Mouse (Mus musculus): ENCODE measurements at regions not wholly inside any gene's neighbourhood (a gene's known extent, or its start where the extent isn't known, plus 50 kb on each side); places are given as distances from the start of the nearest gene placed in this dataset.
A peak's percentile ranks its signal among the peaks of the same experiment; 100 is the strongest.

DNA sequence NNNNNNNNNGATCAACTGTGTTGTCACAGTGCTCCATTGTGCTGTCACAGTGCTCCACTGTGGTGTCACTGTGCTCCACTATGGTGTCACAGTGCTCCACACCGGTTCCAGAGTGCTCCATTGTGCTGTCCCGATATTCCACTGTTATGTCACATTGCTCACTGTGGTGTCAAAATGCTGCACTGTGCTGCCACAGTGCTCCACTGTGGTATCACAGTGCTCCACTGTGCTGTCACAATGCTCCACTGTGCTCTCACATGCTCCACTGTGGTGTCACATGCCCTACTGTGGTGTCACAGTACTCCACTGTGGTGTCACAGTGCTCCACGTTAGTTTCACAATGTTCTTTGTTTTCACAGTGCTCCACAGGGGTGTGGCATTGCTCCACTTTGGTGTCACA, 359.3 kb upstream of the Olfr161 start:
- Histone ChIP-seq H3K4me1 (ENCODE audit: control insufficient read depth, insufficient read depth, low read length) (no peaks in the 10 kb centered on the region), H3K4me3 (ENCODE audit: low read depth, low read length) (no peak overlapping the region), H3K27me3 (ENCODE audit: control insufficient read depth, insufficient read depth, low read depth, low read length) (no peaks in the 10 kb centered on the region), H3K9ac (ENCODE audit: low read depth, low read length) (no peak overlapping the region), H3K36me3 (ENCODE audit: control insufficient read depth, insufficient read depth, low read length) (no peaks in the 10 kb centered on the region), H3K27ac (ENCODE audit: low read length) (no peak overlapping the region), H3K9me3 (replicated peaks; ENCODE audit: control insufficient read depth, low read length, poor library complexity, severe bottlenecking) (peaks cover 41% of the 10 kb centered on the region), H3K4me2 (ENCODE audit: low read length) (no peak overlapping the region)
- WGBS, result 75% methylated on average over 3 of the region's 3 CpGs
- ATAC-seq, result peak; percentile 63

DNA sequence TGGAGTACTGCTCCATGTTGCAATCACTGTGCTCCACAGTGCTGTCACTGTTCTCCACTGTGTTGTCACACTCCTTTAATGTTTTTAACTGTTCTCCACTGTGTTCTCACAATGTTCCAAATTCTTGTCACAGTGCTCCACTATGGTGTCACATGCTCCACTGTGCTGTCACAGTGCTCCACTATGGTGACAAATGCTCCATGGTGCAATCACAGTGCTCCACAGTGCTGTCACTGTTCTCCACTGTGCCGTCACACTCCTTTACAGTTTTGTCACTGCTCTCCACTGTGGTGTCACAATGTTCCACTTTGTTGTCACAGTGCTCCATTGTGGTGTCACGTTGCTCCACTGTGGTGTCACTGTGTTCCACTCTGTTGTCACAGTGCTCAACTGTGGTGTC, 358.2 kb upstream of the Olfr161 start:
- peaks cover 41% of the 10 kb centered on the region for H3K9me3 ChIP-seq (replicated peaks; ENCODE audit: control insufficient read depth, low read length, poor library complexity, severe bottlenecking)
- H3K27ac ChIP-seq (ENCODE audit: low read length), result no peak overlapping the region
- H3K4me1 ChIP-seq (ENCODE audit: control insufficient read depth, insufficient read depth, low read length), result no peaks in the 10 kb centered on the region
- no peaks in the 10 kb centered on the region for H3K36me3 ChIP-seq (ENCODE audit: control insufficient read depth, insufficient read depth, low read length)
- H3K9ac ChIP-seq (ENCODE audit: low read depth, low read length), result no peak overlapping the region
- no peak overlapping the region for H3K4me3 ChIP-seq (ENCODE audit: low read depth, low read length)
- no peaks in the 10 kb centered on the region for H3K27me3 ChIP-seq (ENCODE audit: control insufficient read depth, insufficient read depth, low read depth, low read length)
- ATAC-seq, result no peak
- H3K4me2 ChIP-seq (ENCODE audit: low read length), result no peak overlapping the region
- 57% methylated on average over 2 of the region's 2 CpGs for WGBS

DNA sequence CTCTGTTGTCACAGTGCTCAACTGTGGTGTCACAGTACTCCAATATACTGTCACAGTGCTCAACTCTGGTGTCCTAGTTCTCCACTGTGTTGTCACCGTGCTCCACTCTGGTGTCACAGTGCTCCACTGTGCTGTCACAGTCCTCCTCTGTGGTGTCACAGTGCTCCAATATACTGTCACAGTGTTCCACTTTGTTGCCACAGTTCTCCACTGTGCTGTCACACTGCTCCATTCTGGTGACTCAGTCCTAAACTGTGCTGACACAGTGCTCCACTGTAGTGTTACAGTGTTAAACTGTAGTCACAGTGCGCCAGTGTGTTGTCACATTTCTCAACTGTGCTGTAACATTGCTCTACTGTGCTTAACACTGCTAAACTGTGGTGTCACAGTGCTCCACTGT, 356.8 kb upstream of the Olfr161 start:
- Histone ChIP-seq H3K27me3 (ENCODE audit: control insufficient read depth, insufficient read depth, low read depth, low read length) (no peaks in the 10 kb centered on the region), H3K4me2 (ENCODE audit: low read length) (no peak overlapping the region), H3K9me3 (replicated peaks; ENCODE audit: control insufficient read depth, low read length, poor library complexity, severe bottlenecking) (peaks cover 52% of the 10 kb centered on the region), H3K9ac (ENCODE audit: low read depth, low read length) (no peak overlapping the region), H3K27ac (ENCODE audit: low read length) (no peak overlapping the region), H3K36me3 (ENCODE audit: control insufficient read depth, insufficient read depth, low read length) (no peaks in the 10 kb centered on the region), H3K4me3 (ENCODE audit: low read depth, low read length) (no peak overlapping the region), H3K4me1 (ENCODE audit: control insufficient read depth, insufficient read depth, low read length) (no peaks in the 10 kb centered on the region)
- 47% methylated on average over 2 of the region's 2 CpGs for WGBS
- ATAC-seq, result peak; percentile 51

DNA sequence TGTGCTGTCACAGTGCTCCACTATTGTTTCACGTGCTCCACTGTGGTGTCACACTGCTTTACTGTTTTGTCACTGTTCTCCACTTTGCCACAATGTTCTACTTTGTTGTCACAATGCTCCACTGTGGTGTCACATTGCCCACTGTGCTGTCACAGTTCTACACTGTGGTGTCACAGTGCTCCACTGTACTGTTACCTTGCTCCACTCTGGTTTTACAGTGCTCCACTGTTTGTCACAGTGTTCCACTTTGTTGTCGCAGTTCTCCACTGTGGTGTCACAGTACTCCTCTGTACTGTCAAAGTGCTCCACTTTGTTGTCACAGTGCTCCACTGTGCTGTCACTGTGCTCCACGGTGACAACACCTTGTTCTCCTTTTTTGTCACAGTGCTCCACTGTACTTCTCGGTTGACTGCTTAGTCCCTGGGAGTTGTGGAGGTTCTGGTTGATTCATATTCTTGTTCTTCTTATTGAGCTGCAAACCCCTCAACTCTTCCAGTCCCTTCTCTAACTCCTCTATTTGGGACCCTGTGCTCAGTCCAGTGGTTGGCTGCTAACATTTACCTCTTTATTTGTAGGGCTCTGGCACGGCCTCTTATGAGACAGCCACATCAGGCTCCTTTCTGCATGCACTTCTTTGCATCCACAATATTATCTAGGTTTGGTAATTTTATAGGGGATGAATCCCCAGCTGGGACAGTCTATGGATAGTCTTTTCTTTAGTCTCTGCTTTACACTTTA, 349.7 kb upstream of the Olfr161 start:
- Histone ChIP-seq H3K36me3 (ENCODE audit: control insufficient read depth, insufficient read depth, low read length) (no peaks in the 10 kb centered on the region), H3K4me2 (ENCODE audit: low read length) (no peak overlapping the region), H3K9me3 (replicated peaks; ENCODE audit: control insufficient read depth, low read length, poor library complexity, severe bottlenecking) (peaks cover 56% of the 10 kb centered on the region), H3K27me3 (ENCODE audit: control insufficient read depth, insufficient read depth, low read depth, low read length) (no peaks in the 10 kb centered on the region), H3K4me1 (ENCODE audit: control insufficient read depth, insufficient read depth, low read length) (no peaks in the 10 kb centered on the region), H3K27ac (ENCODE audit: low read length) (no peak overlapping the region), H3K9ac (ENCODE audit: low read depth, low read length) (no peak overlapping the region), H3K4me3 (ENCODE audit: low read depth, low read length) (no peak overlapping the region)
- no peak for ATAC-seq
- WGBS, result 70% methylated on average over 5 of the region's 5 CpGs

DNA sequence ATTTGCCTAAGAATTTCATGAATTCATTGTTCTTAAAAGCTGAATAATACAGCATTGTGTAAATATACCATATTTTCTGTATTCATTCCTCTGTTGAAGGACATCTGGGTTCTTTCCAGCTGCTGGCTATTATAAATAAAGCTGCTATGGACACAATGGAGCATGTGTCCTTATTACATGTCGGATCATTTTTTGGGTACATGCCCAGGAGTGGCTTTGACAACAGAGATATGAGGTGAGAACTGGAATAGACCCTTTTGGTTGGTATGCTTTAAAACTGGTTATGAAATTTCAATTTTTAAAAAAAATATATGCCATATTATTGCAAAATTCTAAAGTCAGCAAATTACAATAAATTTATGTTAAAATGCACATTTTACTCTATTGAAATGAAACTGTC, 348.9 kb upstream of the Olfr161 start:
- H3K36me3 ChIP-seq (ENCODE audit: control insufficient read depth, insufficient read depth, low read length), result no peaks in the 10 kb centered on the region
- H3K27ac ChIP-seq (ENCODE audit: low read length), result no peak overlapping the region
- WGBS, result 66% methylated on average over 1 of the region's 1 CpGs
- no peak overlapping the region for H3K9ac ChIP-seq (ENCODE audit: low read depth, low read length)
- ATAC-seq, result no peak
- H3K4me2 ChIP-seq (ENCODE audit: low read length), result no peak overlapping the region
- H3K9me3 ChIP-seq (replicated peaks; ENCODE audit: control insufficient read depth, low read length, poor library complexity, severe bottlenecking), result peaks cover 60% of the 10 kb centered on the region
- no peaks in the 10 kb centered on the region for H3K4me1 ChIP-seq (ENCODE audit: control insufficient read depth, insufficient read depth, low read length)
- no peaks in the 10 kb centered on the region for H3K27me3 ChIP-seq (ENCODE audit: control insufficient read depth, insufficient read depth, low read depth, low read length)
- no peak overlapping the region for H3K4me3 ChIP-seq (ENCODE audit: low read depth, low read length)

DNA sequence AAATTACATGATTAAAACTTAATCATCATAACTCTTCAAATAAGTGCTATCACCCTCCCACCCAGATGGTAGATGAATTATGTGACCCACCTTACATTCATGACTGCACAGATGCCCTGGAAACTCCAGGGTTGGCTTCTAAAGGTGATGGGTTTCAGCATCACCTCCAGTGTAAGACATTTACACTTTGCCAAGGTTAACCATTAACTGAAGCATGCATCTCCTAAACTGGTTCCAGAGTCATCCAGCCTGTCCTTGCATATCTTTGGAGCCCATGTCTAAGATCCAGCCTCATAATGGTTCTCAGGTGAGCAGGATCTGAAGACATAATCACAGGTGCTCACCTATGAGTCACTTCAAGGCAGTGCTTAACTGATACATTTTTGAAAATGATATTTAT, 344.4 kb upstream of the Olfr161 start:
- H3K36me3 ChIP-seq (ENCODE audit: control insufficient read depth, insufficient read depth, low read length), result no peaks in the 10 kb centered on the region
- H3K9ac ChIP-seq (ENCODE audit: low read depth, low read length), result no peak overlapping the region
- H3K27me3 ChIP-seq (ENCODE audit: control insufficient read depth, insufficient read depth, low read depth, low read length), result no peaks in the 10 kb centered on the region
- H3K27ac ChIP-seq (ENCODE audit: low read length), result no peak overlapping the region
- peaks cover 38% of the 10 kb centered on the region for H3K9me3 ChIP-seq (replicated peaks; ENCODE audit: control insufficient read depth, low read length, poor library complexity, severe bottlenecking)
- H3K4me3 ChIP-seq (ENCODE audit: low read depth, low read length), result no peak overlapping the region
- H3K4me2 ChIP-seq (ENCODE audit: low read length), result no peak overlapping the region
- no peak for ATAC-seq
- H3K4me1 ChIP-seq (ENCODE audit: control insufficient read depth, insufficient read depth, low read length), result no peaks in the 10 kb centered on the region

DNA sequence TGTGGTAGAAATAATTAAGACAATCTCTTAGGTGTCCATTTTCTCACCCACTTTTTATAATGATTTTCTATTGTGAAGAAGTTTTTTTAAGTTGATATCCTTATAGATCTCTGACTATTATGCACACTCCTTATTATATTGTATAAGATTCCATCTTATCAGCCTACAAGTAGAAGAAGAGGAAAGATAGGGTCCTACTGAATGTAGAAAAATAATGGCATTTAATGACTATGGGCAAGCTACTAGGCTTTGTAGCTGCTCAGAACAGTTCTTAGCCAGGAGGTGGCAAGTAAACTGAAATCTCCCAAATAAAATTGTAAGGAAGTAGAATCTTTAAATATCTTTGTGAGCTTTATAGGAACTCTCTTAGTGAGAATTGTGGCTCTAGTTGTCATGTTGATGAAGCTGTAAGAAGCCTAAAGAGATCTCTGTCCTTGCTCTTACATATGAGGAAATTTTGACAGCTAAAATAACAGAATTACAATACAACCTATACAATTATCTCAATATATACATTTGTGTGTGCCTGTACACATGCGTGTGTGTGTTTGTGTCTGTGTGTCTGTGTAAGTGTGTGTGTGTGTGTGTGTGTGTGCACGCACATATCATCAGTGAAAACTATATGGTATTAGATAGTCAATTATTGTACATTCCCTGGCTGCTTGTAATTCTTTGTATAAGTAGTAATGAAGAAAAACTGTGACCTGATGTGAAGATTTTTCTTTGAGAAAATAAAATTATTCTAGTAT, 343.7 kb upstream of the Olfr161 start:
- Histone ChIP-seq H3K27me3 (ENCODE audit: control insufficient read depth, insufficient read depth, low read depth, low read length) (no peaks in the 10 kb centered on the region), H3K9me3 (replicated peaks; ENCODE audit: control insufficient read depth, low read length, poor library complexity, severe bottlenecking) (peaks cover 33% of the 10 kb centered on the region), H3K4me2 (ENCODE audit: low read length) (no peak overlapping the region), H3K4me1 (ENCODE audit: control insufficient read depth, insufficient read depth, low read length) (no peaks in the 10 kb centered on the region), H3K27ac (ENCODE audit: low read length) (no peak overlapping the region), H3K4me3 (ENCODE audit: low read depth, low read length) (no peak overlapping the region), H3K36me3 (ENCODE audit: control insufficient read depth, insufficient read depth, low read length) (no peaks in the 10 kb centered on the region), H3K9ac (ENCODE audit: low read depth, low read length) (no peak overlapping the region)
- WGBS, result 39% methylated on average over 2 of the region's 2 CpGs
- ATAC-seq, result no peak

DNA sequence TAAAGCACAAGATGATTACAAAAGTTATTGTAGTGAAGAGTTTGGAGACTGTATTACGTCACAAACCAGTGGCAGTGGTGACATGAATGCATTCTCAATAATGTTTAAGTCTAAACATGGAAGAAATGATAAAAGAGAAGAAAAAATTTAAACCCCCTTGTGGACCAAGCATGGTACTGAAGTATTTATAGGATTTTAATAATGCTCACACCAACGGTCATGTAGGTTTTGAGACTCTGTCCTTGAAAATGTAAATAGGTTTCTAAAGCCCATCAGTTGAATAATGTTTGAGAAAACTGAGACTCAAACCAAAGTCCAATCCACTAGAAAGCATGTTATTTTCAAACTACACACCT, 343.1 kb upstream of the Olfr161 start:
- H3K4me3 ChIP-seq (ENCODE audit: low read depth, low read length), result no peak overlapping the region
- H3K36me3 ChIP-seq (ENCODE audit: control insufficient read depth, insufficient read depth, low read length), result no peaks in the 10 kb centered on the region
- ATAC-seq, result no peak
- peaks cover 33% of the 10 kb centered on the region for H3K9me3 ChIP-seq (replicated peaks; ENCODE audit: control insufficient read depth, low read length, poor library complexity, severe bottlenecking)
- no peaks in the 10 kb centered on the region for H3K27me3 ChIP-seq (ENCODE audit: control insufficient read depth, insufficient read depth, low read depth, low read length)
- WGBS, result 53% methylated on average over 2 of the region's 2 CpGs
- H3K4me2 ChIP-seq (ENCODE audit: low read length), result no peak overlapping the region
- no peak overlapping the region for H3K27ac ChIP-seq (ENCODE audit: low read length)
- H3K4me1 ChIP-seq (ENCODE audit: control insufficient read depth, insufficient read depth, low read length), result no peaks in the 10 kb centered on the region
- H3K9ac ChIP-seq (ENCODE audit: low read depth, low read length), result no peak overlapping the region

DNA sequence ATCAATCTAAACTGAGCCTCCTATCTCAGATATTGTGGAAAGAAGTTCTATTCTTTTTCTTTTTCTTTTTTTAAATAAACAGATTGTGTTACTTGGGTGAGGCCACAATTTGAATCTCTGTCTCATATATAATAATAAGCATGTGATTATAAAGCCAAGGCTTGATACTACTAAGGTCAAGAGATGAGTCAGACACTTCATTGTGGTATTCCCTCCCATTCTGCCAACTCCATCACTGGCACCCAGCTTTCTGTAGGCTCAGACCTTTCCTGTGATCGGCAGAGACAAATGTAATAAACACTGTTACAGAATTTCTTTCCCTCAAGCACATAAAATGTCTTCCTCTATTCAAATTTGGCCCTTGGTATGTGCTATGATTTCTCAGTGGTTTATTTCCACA, 337.0 kb upstream of the Olfr161 start:
- 0 out of 2 replicates have a peak, but pooled peaks cover 2% of the 10 kb centered on the region for H3K36me3 ChIP-seq (ENCODE audit: control insufficient read depth, insufficient read depth, low read length)
- no peaks in the 10 kb centered on the region for H3K27me3 ChIP-seq (ENCODE audit: control insufficient read depth, insufficient read depth, low read depth, low read length)
- H3K4me1 ChIP-seq (ENCODE audit: control insufficient read depth, insufficient read depth, low read length), result no peaks in the 10 kb centered on the region
- ATAC-seq, result no peak
- no peak overlapping the region for H3K9ac ChIP-seq (ENCODE audit: low read depth, low read length)
- no peak overlapping the region for H3K4me3 ChIP-seq (ENCODE audit: low read depth, low read length)
- no peak overlapping the region for H3K27ac ChIP-seq (ENCODE audit: low read length)
- peaks cover 34% of the 10 kb centered on the region for H3K9me3 ChIP-seq (replicated peaks; ENCODE audit: control insufficient read depth, low read length, poor library complexity, severe bottlenecking)
- H3K4me2 ChIP-seq (ENCODE audit: low read length), result no peak overlapping the region
- 41% methylated on average over 1 of the region's 1 CpGs for WGBS
